Mouse (Mus musculus) 416B (cell line): ENCODE measurements at regions not wholly inside any gene's neighbourhood (a gene's known extent, or its start where the extent isn't known, plus 50 kb on each side); places are given as distances from the start of the nearest gene placed in this dataset.
A peak's percentile ranks its signal among the peaks of the same experiment; 100 is the strongest.

ENCODE experiments used
- DNase-seq: peaks from one replicate; pipeline ENCODE4 v3.0.0; 2011; ENCODE audit warnings: low read depth

GRCm38 (mm10) chr8:126538136-126538535 is 55.6 kb downstream of the Irf2bp2 start:
- no peak for DNase-seq

- peak; percentile 68 for DNase-seq
These were observed 56.7 kb downstream of the Irf2bp2 start for GRCm38 (mm10) chr8:126536928-126537618.

- peak; percentile 61 for DNase-seq
These were observed 57.5 kb downstream of the Irf2bp2 start for GRCm38 (mm10) chr8:126536132-126536927.

- no peak for DNase-seq
These were observed 57.6 kb upstream of the Tarbp1 start for GRCm38 (mm10) chr8:126532284-126532974.

GRCm38 (mm10) chr8:126531459-126531858 is 56.6 kb upstream of the Tarbp1 start:
- DNase-seq = no peak

GRCm38 (mm10) chr8:126529409-126529808 is 54.5 kb upstream of the Tarbp1 start:
- DNase-seq = no peak

- DNase-seq = no peak
These were observed 53.7 kb upstream of the Tarbp1 start for GRCm38 (mm10) chr8:126528434-126529080.

- peak; percentile 97 for DNase-seq
These were observed 52.2 kb upstream of the Tarbp1 start for GRCm38 (mm10) chr8:126526864-126527571.

GRCm38 (mm10) chr8:126525575-126525974 is 50.7 kb upstream of the Tarbp1 start:
- DNase-seq = no peak
